Mouse (Mus musculus) megakaryocyte, embryonic 14.5 days (primary cell): ENCODE measurements around the gene Klhl40. TPM values are rescaled to one million over a fixed set of nuclear protein-coding genes. Genes with fewer than 3 reads are reported as not detected.
A peak's percentile ranks its signal among the peaks of the same experiment; 100 is the strongest.

ENCODE experiments used
- H3K27me3 ChIP-seq: replicated peaks from 2 replicates; pipeline ENCODE3; 2012; ENCODE audit warnings: inconsistent platforms
- H3K36me3 ChIP-seq: replicated peaks from 2 replicates; pipeline ENCODE3; 2012; ENCODE audit warnings: low read length, inconsistent platforms, mixed read lengths
- H3K4me1 ChIP-seq: 2 replicates; pipeline ENCODE4 v1.6.1; 2012; ENCODE audit warnings: inconsistent platforms
- H3K4me3 ChIP-seq: replicated peaks from 2 replicates; pipeline ENCODE3; 2012; ENCODE audit warnings: moderate library complexity, mild to moderate bottlenecking, inconsistent platforms
- H3K9me3 ChIP-seq: 2 replicates; pipeline ENCODE4 v1.6.1; 2012; ENCODE audit warnings: inconsistent platforms
- FLI1 ChIP-seq: IDR thresholded peaks from 2 replicates; pipeline ENCODE4 v1.6.1; 2012; ENCODE audit warnings: low read length, inconsistent platforms, mixed read lengths
- GATA1 ChIP-seq: IDR thresholded peaks from 3 replicates; pipeline ENCODE4 v1.6.1; 2012; ENCODE audit warnings: mixed read lengths, low read length, inconsistent platforms, borderline replicate concordance
- polyA plus RNA-seq: library from polyadenylated mRNA; stranded (reverse); fragments of >175 nt; gene quantifications from 2 replicates; pipeline ENCODE4 v1.2.3, GENCODE M21; 2012; ENCODE audit warnings: low replicate concordance; ENCODE audit not compliant: insufficient read depth

Klhl40 gene
- polyA plus RNA-seq, 1 experiment, result not detected

DNA sequence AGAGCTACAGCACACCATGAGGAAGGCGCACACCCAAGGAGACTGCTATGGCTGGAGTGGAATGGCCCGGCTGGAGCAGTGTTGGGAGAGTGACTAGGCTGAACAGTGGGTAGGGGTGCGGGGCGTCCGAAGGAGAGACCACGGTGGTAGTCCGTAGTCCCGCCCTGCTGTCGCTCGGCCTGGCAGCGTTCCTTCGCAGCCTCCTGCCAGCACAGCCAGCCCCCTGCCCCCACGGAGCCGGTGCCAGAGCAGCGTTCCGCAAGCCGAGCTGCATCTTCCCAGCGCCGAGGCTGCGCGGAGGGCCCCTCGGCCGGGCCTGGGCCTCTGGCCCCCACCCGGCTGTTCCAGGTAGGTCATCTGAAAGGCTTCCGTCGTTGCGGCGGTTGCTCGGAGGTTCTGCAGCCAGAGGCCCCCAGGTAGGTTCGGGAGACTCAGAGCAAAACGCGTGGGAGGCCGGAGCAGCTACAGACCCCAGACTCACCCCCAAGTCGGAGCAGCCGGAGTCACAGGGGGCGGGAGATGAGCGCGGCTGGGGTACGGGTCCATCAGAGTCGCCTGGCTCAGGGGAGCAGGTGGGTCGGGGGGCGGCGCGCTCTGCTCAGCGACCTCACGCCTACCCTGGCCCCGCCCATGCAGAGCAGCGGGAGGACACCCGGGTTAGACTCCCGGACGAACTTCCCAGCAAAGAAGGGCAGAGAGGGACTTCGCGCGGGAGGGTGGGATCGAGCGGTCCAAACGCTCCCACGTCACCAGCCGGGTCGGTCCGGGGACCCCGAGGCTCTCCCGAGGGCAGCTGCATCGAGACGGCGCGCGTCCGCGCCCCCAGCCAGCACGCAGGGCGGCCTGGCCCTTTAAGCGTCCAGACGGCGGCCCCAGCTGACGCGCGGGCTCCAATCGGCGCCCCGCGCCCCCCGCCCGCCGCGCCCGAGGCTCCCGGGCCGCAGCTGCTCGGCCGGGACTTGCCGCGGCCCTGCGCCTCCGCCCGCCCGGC is 18.0 kb upstream of the Klhl40 start, which contains the start of gene Zfp651:
Gene Zfp651, plus strand, starts transcription at position 240 of the 991 bp plus-strand sequence.
- Histone ChIP-seq H3K27me3 (peaks cover 65% of the 10 kb centered on the region), H3K4me3 (peak within 1 kb of the TSS; percentile 91), H3K4me1 (peaks cover 55% of the 10 kb centered on the region), H3K36me3 (peaks cover 40% of the 10 kb centered on the region), H3K9me3 (no peaks in the 10 kb centered on the region)
- TF ChIP-seq FLI1 (no peak), GATA1 (no peak)

GRCm38 (mm10) chr9:121760271-121761090 is 16.9 kb upstream of the Klhl40 start:
- no peak for TF ChIP-seq GATA1
- no peak for TF ChIP-seq FLI1
- Histone ChIP-seq H3K4me3 (peak overlapping the region; percentile 91), H3K9me3 (no peaks in the 10 kb centered on the region), H3K27me3 (peaks cover 76% of the 10 kb centered on the region), H3K36me3 (peaks cover 29% of the 10 kb centered on the region), H3K4me1 (peaks cover 50% of the 10 kb centered on the region)

DNA sequence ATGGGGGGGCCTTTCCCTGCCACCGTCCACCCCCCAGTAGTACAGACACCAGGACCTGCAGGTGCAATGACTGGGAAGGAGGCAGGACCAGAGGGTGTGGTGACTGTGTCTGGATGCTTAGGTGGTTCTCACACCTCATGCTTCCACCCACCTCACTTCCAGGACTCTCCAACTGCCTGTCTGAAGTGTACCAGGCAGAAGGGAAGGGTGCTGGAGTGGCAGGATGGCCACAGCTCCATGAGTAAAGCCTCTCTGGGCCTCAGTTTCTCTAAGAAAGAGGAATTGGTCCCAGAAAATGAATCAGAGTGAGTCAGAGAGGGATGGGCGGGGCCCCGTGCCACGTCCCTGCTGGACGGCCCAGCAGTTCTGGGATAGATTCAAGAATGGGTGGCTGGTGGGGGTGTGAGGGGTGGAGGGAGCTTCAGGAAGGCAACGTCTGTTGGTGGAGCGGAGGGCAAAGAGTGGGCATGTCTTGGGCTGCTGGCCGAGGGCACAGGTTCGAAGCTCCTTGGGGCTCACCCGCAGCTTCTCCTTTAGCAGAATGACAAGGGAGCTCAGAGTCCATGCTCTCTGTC is 16.2 kb upstream of the Klhl40 start:
- no peak for TF ChIP-seq GATA1
- no peak for TF ChIP-seq FLI1
- H3K27me3 ChIP-seq, result peaks cover 81% of the 10 kb centered on the region
- no peaks in the 10 kb centered on the region for H3K9me3 ChIP-seq
- H3K36me3 ChIP-seq, result peaks cover 22% of the 10 kb centered on the region
- peaks cover 46% of the 10 kb centered on the region for H3K4me1 ChIP-seq
- peak overlapping the region; percentile 33 for H3K4me3 ChIP-seq

DNA sequence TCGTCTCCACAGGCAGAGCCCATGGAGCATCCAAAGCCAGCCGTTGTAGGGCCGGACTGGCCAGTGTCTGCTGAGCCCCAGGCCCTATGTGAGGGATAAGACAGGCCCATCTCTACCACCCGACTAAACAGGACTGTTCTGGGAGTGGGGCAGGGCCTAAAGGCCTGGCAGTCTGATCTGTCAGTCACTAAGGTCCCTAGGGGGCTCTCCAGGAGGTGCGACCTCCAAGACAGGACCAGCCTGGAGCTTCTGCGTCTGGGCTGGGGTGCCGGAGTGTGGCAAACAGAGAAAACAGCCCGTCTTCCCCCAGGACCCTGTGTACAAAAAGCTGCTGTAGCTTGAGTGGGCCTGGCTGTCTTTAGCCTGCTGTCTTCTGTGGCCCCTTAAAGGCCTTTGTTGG is 15.6 kb upstream of the Klhl40 start:
- no peak for TF ChIP-seq FLI1
- TF ChIP-seq GATA1, result no peak
- H3K9me3 ChIP-seq, result no peaks in the 10 kb centered on the region
- no peak overlapping the region for H3K4me3 ChIP-seq
- peaks cover 85% of the 10 kb centered on the region for H3K27me3 ChIP-seq
- H3K36me3 ChIP-seq, result peaks cover 17% of the 10 kb centered on the region
- H3K4me1 ChIP-seq, result peaks cover 42% of the 10 kb centered on the region

DNA sequence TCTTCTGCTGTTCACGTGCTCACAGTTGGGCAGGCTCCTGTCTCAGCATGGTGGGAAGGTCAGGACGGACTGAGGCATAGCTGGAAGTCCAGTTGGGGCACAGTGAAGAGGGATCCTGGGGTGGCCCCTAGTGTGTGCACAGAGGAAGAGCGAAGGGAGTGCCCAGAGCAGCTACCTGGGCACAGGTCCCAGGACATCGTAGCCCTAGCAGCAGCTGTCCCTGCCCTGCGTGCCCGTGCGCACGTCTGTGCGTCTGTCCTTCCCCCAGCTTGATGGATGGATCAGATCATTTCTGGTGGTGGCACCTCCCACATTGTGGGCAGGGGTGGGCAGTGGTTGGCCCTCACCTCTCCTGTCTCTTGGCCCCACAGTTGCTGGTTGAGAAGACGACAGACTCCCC is 15.2 kb upstream of the Klhl40 start:
- peaks cover 39% of the 10 kb centered on the region for H3K4me1 ChIP-seq
- TF ChIP-seq FLI1, result no peak
- no peak for TF ChIP-seq GATA1

GRCm38 (mm10) chr9:121762761-121763160 is 14.6 kb upstream of the Klhl40 start:
- Histone ChIP-seq H3K36me3 (peaks cover 10% of the 10 kb centered on the region), H3K4me1 (peaks cover 34% of the 10 kb centered on the region), H3K9me3 (no peaks in the 10 kb centered on the region), H3K4me3 (peak overlapping the region; percentile 40), H3K27me3 (peaks cover 90% of the 10 kb centered on the region)
- no peak for TF ChIP-seq GATA1
- no peak for TF ChIP-seq FLI1

More for the DNA sequence above, 15.2 kb upstream of the Klhl40 start:
- Histone ChIP-seq H3K36me3 (peaks cover 14% of the 10 kb centered on the region), H3K4me3 (peak overlapping the region; percentile 23), H3K27me3 (peaks cover 89% of the 10 kb centered on the region), H3K9me3 (no peaks in the 10 kb centered on the region)

DNA sequence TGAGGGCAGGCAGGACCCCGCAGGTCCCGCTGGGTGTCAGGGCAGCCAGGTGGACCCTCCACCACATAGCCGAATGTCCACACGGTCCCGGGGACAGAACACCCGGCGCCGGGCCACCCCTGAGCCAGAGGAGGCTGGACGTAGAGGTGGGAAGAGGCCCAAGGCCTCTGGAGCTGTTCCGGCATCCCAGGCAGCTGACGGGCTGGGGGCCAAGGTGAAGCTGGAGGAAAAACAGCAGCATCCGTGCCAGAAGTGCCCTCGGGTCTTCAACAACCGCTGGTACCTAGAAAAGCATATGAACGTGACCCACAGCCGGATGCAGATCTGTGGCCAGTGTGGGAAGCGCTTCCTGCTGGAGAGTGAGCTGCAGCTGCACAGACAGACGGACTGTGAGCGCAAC is 13.7 kb upstream of the Klhl40 start:
- Histone ChIP-seq H3K4me3 (no peak overlapping the region), H3K4me1 (peaks cover 24% of the 10 kb centered on the region), H3K9me3 (no peaks in the 10 kb centered on the region), H3K27me3 (peaks cover 90% of the 10 kb centered on the region), H3K36me3 (peaks cover under 1% of the 10 kb centered on the region)
- no peak for TF ChIP-seq FLI1
- no peak for TF ChIP-seq GATA1

DNA sequence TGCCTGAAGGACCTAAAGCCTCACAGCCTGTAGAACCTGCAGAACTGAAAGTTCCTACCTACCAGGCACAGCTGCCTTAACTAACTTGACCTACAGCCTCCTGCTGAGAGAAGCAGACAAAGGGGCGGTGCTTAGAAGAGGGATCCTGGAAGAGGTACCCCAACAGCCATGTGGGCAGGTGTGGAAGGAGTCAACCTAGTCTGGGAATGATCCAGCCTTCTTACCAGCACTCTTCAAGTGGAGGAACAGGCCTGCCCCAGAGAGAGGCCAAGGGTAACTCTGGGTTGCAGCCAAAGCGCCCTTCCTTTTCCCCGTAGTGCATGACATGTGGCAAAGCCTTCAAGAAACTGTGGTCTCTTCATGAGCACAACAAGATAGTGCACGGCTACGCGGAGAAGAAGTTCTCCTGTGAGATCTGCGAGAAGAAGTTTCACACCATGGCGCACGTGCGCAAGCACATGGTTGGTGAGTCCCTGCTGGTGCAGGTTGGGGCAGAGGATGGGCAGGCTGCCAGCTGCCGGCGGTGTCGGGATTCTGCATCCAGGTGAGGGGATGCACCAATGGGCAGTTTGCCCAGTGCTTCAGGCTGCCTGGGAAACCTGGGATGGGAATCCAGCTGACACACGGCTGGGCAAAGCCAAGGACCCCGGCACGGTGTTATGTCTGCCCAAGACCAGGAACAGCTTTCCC is 12.1 kb upstream of the Klhl40 start:
- H3K27me3 ChIP-seq, result peaks cover 83% of the 10 kb centered on the region
- peaks cover 8% of the 10 kb centered on the region for H3K4me1 ChIP-seq
- H3K4me3 ChIP-seq, result no peak overlapping the region
- H3K9me3 ChIP-seq, result no peaks in the 10 kb centered on the region
- no peak for TF ChIP-seq GATA1
- TF ChIP-seq FLI1, result no peak
- H3K36me3 ChIP-seq, result no peaks in the 10 kb centered on the region

- Histone ChIP-seq H3K27me3 (peaks cover 66% of the 10 kb centered on the region), H3K4me1 (no peaks in the 10 kb centered on the region; the same call in 1 of the 2 replicates), H3K36me3 (no peaks in the 10 kb centered on the region), H3K9me3 (no peaks in the 10 kb centered on the region), H3K4me3 (no peak overlapping the region)
- TF ChIP-seq GATA1, result no peak
- TF ChIP-seq FLI1, result no peak
These were observed 5.0 kb upstream of the Klhl40 start for GRCm38 (mm10) chr9:121772412-121772811.
